Mouse (Mus musculus): ENCODE data around the gene Cct7. TPM values are rescaled to one million over a fixed set of nuclear protein-coding genes. Genes with fewer than 3 reads are reported as not detected.

The Cct7 gene
- polyA plus RNA-seq, 1 experiment: 334 TPM

DNA sequence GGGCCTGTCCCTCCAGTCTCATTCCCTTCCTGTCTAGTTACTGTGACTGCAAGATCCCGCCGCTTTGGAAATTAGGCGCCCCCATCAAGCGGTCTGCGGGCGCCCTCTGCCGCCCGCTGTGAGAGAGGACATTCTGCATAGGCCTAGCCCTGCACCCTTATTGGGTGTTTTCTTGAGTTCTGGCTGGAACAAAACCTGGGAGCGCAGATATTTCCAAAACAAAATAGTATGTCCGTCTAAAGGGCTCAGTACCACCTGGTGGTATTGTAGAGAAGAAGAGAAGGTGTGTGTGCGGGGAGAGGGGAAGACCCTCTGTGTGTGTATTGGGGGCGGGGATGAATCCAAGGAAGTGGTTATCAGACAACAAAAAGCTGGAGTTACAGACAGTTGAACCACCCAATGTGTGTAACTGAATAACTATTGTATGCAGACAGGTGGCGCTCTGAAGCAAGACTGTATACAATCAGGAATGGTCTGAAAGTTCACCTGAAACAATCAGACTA is 40.5 kb upstream of the Cct7 start:
- Histone ChIP-seq H3K36me3 (ENCODE audit: control insufficient read depth, insufficient read depth) (no peaks in the 10 kb centered on the region), H3ac (ENCODE audit: control insufficient read depth, insufficient read length) (no peak overlapping the region), H3K4me3 (no peak overlapping the region), H3K27me3 (ENCODE audit: control insufficient read depth, insufficient read depth, insufficient read length) (peaks cover 70% of the 10 kb centered on the region), H3K4me2 (ENCODE audit: low read depth) (peak overlapping the region; percentile 49), H3K79me2 (ENCODE audit: control insufficient read depth, insufficient read depth) (no peaks in the 10 kb centered on the region)
- no peak for TF ChIP-seq MYOD1 (IDR thresholded peaks at IDR 0.05; ENCODE audit: control insufficient read depth in 1 of 3, insufficient read length in 2 of 3, low read depth in 2 of 3)
- TF ChIP-seq MYOG (IDR thresholded peaks at IDR 0.05; ENCODE audit: control insufficient read depth in 1 of 3, insufficient read depth in 1 of 3, insufficient read length in 2 of 3, low read depth in 2 of 3): no peak
- TF ChIP-seq REST (IDR thresholded peaks at IDR 0.05; ENCODE audit: insufficient read depth, insufficient read length): no peak
- TF ChIP-seq CEBPB (IDR thresholded peaks at IDR 0.05; ENCODE audit: insufficient read depth, poor library complexity, severe bottlenecking): no peak
- TF ChIP-seq USF1 (IDR thresholded peaks at IDR 0.05; ENCODE audit: low read depth): no peak
- no peak for TF ChIP-seq E2F4 (IDR thresholded peaks at IDR 0.05; ENCODE audit: insufficient read depth)

DNA sequence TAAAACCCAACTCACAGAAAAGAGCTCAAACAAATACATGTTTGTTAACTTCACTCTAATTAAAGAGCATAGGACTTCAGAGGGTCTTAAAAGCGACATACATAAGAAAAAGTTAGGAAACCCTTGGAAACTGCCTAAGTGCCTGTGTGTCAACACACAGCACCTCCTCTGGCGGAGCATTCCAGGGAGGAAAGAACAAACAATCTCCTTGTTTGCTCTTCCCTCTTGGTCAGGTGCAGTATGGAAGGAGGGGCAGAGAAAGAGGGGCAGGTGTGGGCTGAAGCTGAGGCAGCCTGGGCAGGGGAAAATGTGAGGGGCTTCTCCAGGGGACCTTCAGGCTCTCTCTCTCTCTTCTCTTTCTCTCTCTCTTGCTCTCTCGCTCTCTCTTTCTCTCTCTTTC is 35.5 kb upstream of the Cct7 start:
- Histone ChIP-seq H3K4me3 (no peak overlapping the region), H3ac (ENCODE audit: control insufficient read depth, insufficient read length) (no peak overlapping the region), H3K79me2 (ENCODE audit: control insufficient read depth, insufficient read depth) (no peaks in the 10 kb centered on the region), H3K36me3 (ENCODE audit: control insufficient read depth, insufficient read depth) (no peaks in the 10 kb centered on the region), H3K27me3 (ENCODE audit: control insufficient read depth, insufficient read depth, insufficient read length) (peaks cover 50% of the 10 kb centered on the region), H3K4me2 (ENCODE audit: low read depth) (no peak overlapping the region)
- TF ChIP-seq USF1 (IDR thresholded peaks at IDR 0.05; ENCODE audit: low read depth): no peak
- TF ChIP-seq TCF3 (IDR thresholded peaks at IDR 0.05; ENCODE audit: insufficient read length, low read depth): no peak
- TF ChIP-seq MYOD1 (IDR thresholded peaks at IDR 0.05; ENCODE audit: control insufficient read depth in 1 of 3, insufficient read length in 2 of 3, low read depth in 2 of 3): no peak
- TF ChIP-seq TCF12 (IDR thresholded peaks at IDR 0.05; ENCODE audit: insufficient read depth, poor library complexity, severe bottlenecking): no peak
- no peak for TF ChIP-seq POLR2AphosphoS2 (IDR thresholded peaks at IDR 0.05; ENCODE audit: insufficient read length, low read depth)
- no peak for TF ChIP-seq CEBPB (IDR thresholded peaks at IDR 0.05; ENCODE audit: insufficient read depth, poor library complexity, severe bottlenecking)
- TF ChIP-seq MYOG (IDR thresholded peaks at IDR 0.05; ENCODE audit: control insufficient read depth in 1 of 3, insufficient read depth in 1 of 3, insufficient read length in 2 of 3, low read depth in 2 of 3): no peak
- TF ChIP-seq E2F4 (IDR thresholded peaks at IDR 0.05; ENCODE audit: insufficient read depth): no peak
- no peak for TF ChIP-seq SRF (IDR thresholded peaks at IDR 0.05; ENCODE audit: control insufficient read depth, insufficient read length, low read depth)
- TF ChIP-seq REST (IDR thresholded peaks at IDR 0.05; ENCODE audit: insufficient read depth, insufficient read length): no peak
- TF ChIP-seq POLR2A (IDR thresholded peaks at IDR 0.05; ENCODE audit: insufficient read length, low read depth): no peak
- TF ChIP-seq MAX (IDR thresholded peaks at IDR 0.05; ENCODE audit: low read depth): no peak

DNA sequence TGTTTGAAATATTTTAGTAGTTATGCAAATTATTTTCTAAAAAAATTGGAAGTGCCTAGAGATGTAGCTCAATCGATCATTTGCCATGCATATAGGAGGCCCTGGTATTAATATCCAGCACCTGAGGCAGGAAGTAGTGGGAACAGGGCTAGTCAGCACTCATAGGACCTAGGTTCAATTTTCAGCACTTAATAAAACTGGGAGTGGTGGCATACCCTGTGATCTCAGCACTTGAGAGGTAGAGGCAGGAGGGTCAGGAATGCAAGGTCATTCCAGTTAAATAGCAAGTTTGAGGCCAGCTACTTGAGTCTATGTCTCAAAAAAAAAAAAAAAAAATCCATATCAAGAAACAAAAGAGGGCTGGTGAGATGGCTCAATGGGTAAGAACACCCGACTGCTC is 32.2 kb upstream of the Cct7 start:
- TF ChIP-seq MYOD1 (IDR thresholded peaks at IDR 0.05; ENCODE audit: control insufficient read depth in 1 of 3, insufficient read length in 2 of 3, low read depth in 2 of 3) (no peak), USF1 (IDR thresholded peaks at IDR 0.05; ENCODE audit: low read depth) (no peak)
- H3ac ChIP-seq (ENCODE audit: control insufficient read depth, insufficient read length): no peak overlapping the region
- no peak overlapping the region for H3K4me2 ChIP-seq (ENCODE audit: low read depth)
- H3K79me2 ChIP-seq (ENCODE audit: control insufficient read depth, insufficient read depth): no peaks in the 10 kb centered on the region
- no peak overlapping the region for H3K4me3 ChIP-seq
- H3K36me3 ChIP-seq (ENCODE audit: control insufficient read depth, insufficient read depth): no peaks in the 10 kb centered on the region
- peaks cover 67% of the 10 kb centered on the region for H3K27me3 ChIP-seq (ENCODE audit: control insufficient read depth, insufficient read depth, insufficient read length)

DNA sequence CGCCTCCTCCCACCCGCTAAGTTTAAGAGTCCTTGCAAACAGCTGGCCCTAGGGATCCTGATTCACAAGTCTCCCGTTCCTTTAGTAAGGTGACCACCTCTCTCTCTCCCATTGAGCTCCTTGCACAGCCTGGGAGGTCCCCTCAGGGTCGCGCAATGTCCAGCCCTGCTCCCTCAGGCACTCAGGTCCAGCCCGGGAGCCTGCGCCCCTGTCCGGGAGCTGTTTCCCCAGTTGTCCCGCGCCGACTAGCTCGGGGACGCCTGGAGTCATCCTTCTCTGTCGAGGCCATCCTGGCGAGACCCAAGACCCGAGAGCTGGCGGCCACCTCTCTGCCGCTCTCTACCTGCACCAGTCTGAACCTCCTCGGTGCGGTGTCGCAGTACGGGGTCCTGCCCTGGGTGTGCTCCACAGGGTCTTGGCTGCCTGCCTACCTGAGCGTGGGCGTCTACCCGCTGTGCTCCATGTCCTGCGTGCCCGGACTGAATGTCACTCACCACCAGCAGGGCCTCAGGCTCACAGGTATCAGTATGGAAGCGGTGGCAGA is 27.4 kb upstream of the Cct7 start, which contains the start of gene Noto:
TSS of gene Noto (plus strand) at position 51 of the 544 bp plus-strand sequence.
- Histone ChIP-seq H3K4me2 (ENCODE audit: low read depth) (no peak within 1 kb of the TSS), H3K27me3 (ENCODE audit: control insufficient read depth, insufficient read depth, insufficient read length) (peaks cover 45% of the 10 kb centered on the region)

DNA sequence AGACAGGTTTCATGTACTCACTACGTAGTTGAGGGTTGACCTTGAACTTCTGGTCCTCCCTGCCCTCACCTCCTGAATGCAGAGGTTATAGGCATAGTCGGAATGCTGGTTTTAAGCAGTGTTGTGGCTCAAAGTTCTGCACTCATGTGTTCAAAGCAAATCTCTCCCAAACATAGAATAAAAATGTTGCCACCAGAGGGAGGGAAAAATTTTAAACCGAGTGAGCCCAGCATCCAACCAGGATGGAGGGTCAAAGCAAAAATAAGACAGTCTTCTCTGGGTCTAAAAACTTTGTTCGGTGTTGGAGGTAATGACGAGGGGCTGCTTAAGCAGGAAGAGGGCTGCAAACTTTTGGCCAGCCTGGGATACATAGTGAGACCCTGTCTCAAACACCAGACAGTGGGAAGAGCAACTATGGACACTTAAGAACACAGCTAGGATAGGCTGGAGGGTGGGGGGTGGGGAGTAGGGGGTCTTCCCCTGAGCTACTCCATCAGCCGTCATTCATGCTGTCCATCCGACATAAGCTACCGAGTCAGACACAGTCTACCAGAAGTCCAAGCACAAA is 20.0 kb upstream of the Cct7 start:
- Histone ChIP-seq H3K4me3 (peak overlapping the region; percentile 57), H3ac (ENCODE audit: control insufficient read depth, insufficient read length) (peak overlapping the region; percentile 16), H3K4me2 (ENCODE audit: low read depth) (peak overlapping the region; percentile 76), H3K36me3 (ENCODE audit: control insufficient read depth, insufficient read depth) (no peaks in the 10 kb centered on the region), H3K27me3 (ENCODE audit: control insufficient read depth, insufficient read depth, insufficient read length) (peaks cover 9% of the 10 kb centered on the region), H3K79me2 (ENCODE audit: control insufficient read depth, insufficient read depth) (peaks cover 34% of the 10 kb centered on the region)
- TF ChIP-seq POLR2A (IDR thresholded peaks at IDR 0.05; ENCODE audit: insufficient read length, low read depth) (no peak), MAX (IDR thresholded peaks at IDR 0.05; ENCODE audit: low read depth) (no peak), CEBPB (IDR thresholded peaks at IDR 0.05; ENCODE audit: insufficient read depth, poor library complexity, severe bottlenecking) (no peak), MYOD1 (IDR thresholded peaks at IDR 0.05; ENCODE audit: control insufficient read depth in 1 of 3, insufficient read length in 2 of 3, low read depth in 2 of 3) (no peak), USF1 (IDR thresholded peaks at IDR 0.05; ENCODE audit: low read depth) (no peak), E2F4 (IDR thresholded peaks at IDR 0.05; ENCODE audit: insufficient read depth) (no peak), REST (IDR thresholded peaks at IDR 0.05; ENCODE audit: insufficient read depth, insufficient read length) (no peak), TCF12 (IDR thresholded peaks at IDR 0.05; ENCODE audit: insufficient read depth, poor library complexity, severe bottlenecking) (no peak), POLR2AphosphoS2 (IDR thresholded peaks at IDR 0.05; ENCODE audit: insufficient read length, low read depth) (no peak), SRF (IDR thresholded peaks at IDR 0.05; ENCODE audit: control insufficient read depth, insufficient read length, low read depth) (no peak), MYOG (IDR thresholded peaks at IDR 0.05; ENCODE audit: control insufficient read depth in 1 of 3, insufficient read depth in 1 of 3, insufficient read length in 2 of 3, low read depth in 2 of 3) (no peak), TCF3 (IDR thresholded peaks at IDR 0.05; ENCODE audit: insufficient read length, low read depth) (no peak)

More for the DNA sequence above, 27.4 kb upstream of the Cct7 start, which contains the start of gene Noto:
- TF ChIP-seq TCF3 (IDR thresholded peaks at IDR 0.05; ENCODE audit: insufficient read length, low read depth) (no peak), MAX (IDR thresholded peaks at IDR 0.05; ENCODE audit: low read depth) (no peak), USF1 (IDR thresholded peaks at IDR 0.05; ENCODE audit: low read depth) (no peak), REST (IDR thresholded peaks at IDR 0.05; ENCODE audit: insufficient read depth, insufficient read length) (no peak), MYOD1 (IDR thresholded peaks at IDR 0.05; ENCODE audit: control insufficient read depth in 1 of 3, insufficient read length in 2 of 3, low read depth in 2 of 3) (no peak), TCF12 (IDR thresholded peaks at IDR 0.05; ENCODE audit: insufficient read depth, poor library complexity, severe bottlenecking) (no peak), CEBPB (IDR thresholded peaks at IDR 0.05; ENCODE audit: insufficient read depth, poor library complexity, severe bottlenecking) (no peak), SRF (IDR thresholded peaks at IDR 0.05; ENCODE audit: control insufficient read depth, insufficient read length, low read depth) (no peak), MYOG (IDR thresholded peaks at IDR 0.05; ENCODE audit: control insufficient read depth in 1 of 3, insufficient read depth in 1 of 3, insufficient read length in 2 of 3, low read depth in 2 of 3) (no peak), E2F4 (IDR thresholded peaks at IDR 0.05; ENCODE audit: insufficient read depth) (no peak), POLR2AphosphoS2 (IDR thresholded peaks at IDR 0.05; ENCODE audit: insufficient read length, low read depth) (no peak), POLR2A (IDR thresholded peaks at IDR 0.05; ENCODE audit: insufficient read length, low read depth) (no peak)
- no peaks in the 10 kb centered on the region for H3K36me3 ChIP-seq (ENCODE audit: control insufficient read depth, insufficient read depth)
- H3ac ChIP-seq (ENCODE audit: control insufficient read depth, insufficient read length): no peak within 1 kb of the TSS
- H3K4me3 ChIP-seq: no peak within 1 kb of the TSS
- H3K79me2 ChIP-seq (ENCODE audit: control insufficient read depth, insufficient read depth): no peaks in the 10 kb centered on the region

Measured in myocyte (in vitro differentiated cells).